Mouse (Mus musculus) lung, postnatal 0 days (tissue): ENCODE measurements at regions not wholly inside any gene's neighbourhood (a gene's known extent, or its start where the extent isn't known, plus 50 kb on each side); places are given as distances from the start of the nearest gene placed in this dataset.

Source experiments
- ATAC-seq: fragments of 200-750 bp; cut with Nextera tagmentation; 2 replicates; pipeline ENCODE4 v1.8.0; 2017; ENCODE audit warnings: moderate library complexity
- DNase-seq: peaks from one replicate; pipeline ENCODE4 v3.0.0-alpha.2; 2016; ENCODE audit warnings: low spot score
- H3K27ac ChIP-seq: fragments of 300-500 bp; sonication (generic); 2 replicates; pipeline ENCODE4 v1.5.1; 2014; ENCODE audit warnings: antibody characterized with exemption, mild to moderate bottlenecking, low read length, mixed read lengths
- H3K27me3 ChIP-seq: fragments of 300-500 bp; sonication (generic); replicated peaks from 2 replicates; pipeline ENCODE4 v1.6.1; 2014; ENCODE audit warnings: low read length, mixed read lengths; ENCODE audit not compliant: insufficient read depth
- H3K36me3 ChIP-seq: fragments of 300-500 bp; sonication (generic); 2 replicates; pipeline ENCODE4 v1.6.1; 2014; ENCODE audit warnings: low read length, mixed read lengths; ENCODE audit not compliant: insufficient read depth
- H3K4me1 ChIP-seq: fragments of 300-500 bp; sonication (generic); 2 replicates; pipeline ENCODE4 v1.6.1; 2014; ENCODE audit warnings: antibody characterized with exemption, low read depth, low read length, mixed read lengths; ENCODE audit not compliant: insufficient read depth
- H3K4me2 ChIP-seq: fragments of 300-500 bp; sonication (generic); replicated peaks from 2 replicates; pipeline ENCODE4 v1.6.1; 2014; ENCODE audit warnings: low read depth, mild to moderate bottlenecking, low read length, moderate library complexity, mixed read lengths
- H3K4me3 ChIP-seq: fragments of 300-500 bp; sonication (generic); 2 replicates; pipeline ENCODE4 v1.5.1; 2014; ENCODE audit warnings: low read depth, low read length
- H3K9ac ChIP-seq: fragments of 300-500 bp; sonication (generic); replicated peaks from 2 replicates; pipeline ENCODE4 v1.6.1; 2014; ENCODE audit warnings: low read depth, mild to moderate bottlenecking
- H3K9me3 ChIP-seq: fragments of 300-500 bp; sonication (generic); 2 replicates; pipeline ENCODE4 v1.6.1; 2016; ENCODE audit warnings: low read length, mixed read lengths
- CTCF ChIP-seq: IDR thresholded peaks from 2 replicates; pipeline ENCODE4 v1.5.1; 2016; ENCODE audit warnings: antibody characterized with exemption, mild to moderate bottlenecking
- EP300 ChIP-seq: IDR thresholded peaks from 2 replicates; pipeline ENCODE4 v1.6.1; 2016; ENCODE audit warnings: antibody characterized with exemption, mild to moderate bottlenecking, control low read depth
- WGBS: fragments of 180-500 bp; shearing (Covaris S2); extraction: QIAGEN DNeasy Blood & Tissue Kit; methylation state at CpG from one replicate; pipeline ENCODE4 v1.1.7; 2014; 5-methylcytosine and 5-hydroxymethylcytosine counted together

- Histone ChIP-seq H3K27ac (no peak overlapping the region), H3K9me3 (no peaks in the 10 kb centered on the region), H3K27me3 (no peaks in the 10 kb centered on the region), H3K4me1 (no peaks in the 10 kb centered on the region), H3K4me2 (no peak overlapping the region), H3K4me3 (no peak overlapping the region), H3K9ac (no peak overlapping the region), H3K36me3 (no peaks in the 10 kb centered on the region)
- DNase-seq (no peak), ATAC-seq (no peak)
- 56% methylated on average over 4 of the region's 4 CpGs for WGBS
- TF ChIP-seq CTCF (no peak), EP300 (no peak)
Observed at GRCm38 (mm10) chr5:148714807-148715206, 162.2 kb upstream of the Ubl3 start.

- H3K9ac ChIP-seq = no peak overlapping the region
- H3K4me3 ChIP-seq = no peak overlapping the region
- TF ChIP-seq CTCF (no peak), EP300 (peak; percentile 23; the same call in 1 of the 2 replicates)
- peaks cover 3% of the 10 kb centered on the region; the same call in 1 of the 2 replicates for H3K4me1 ChIP-seq
- no peaks in the 10 kb centered on the region for H3K9me3 ChIP-seq
- H3K4me2 ChIP-seq = no peak overlapping the region
- DNase-seq = peak; percentile 53
- H3K27me3 ChIP-seq = no peaks in the 10 kb centered on the region
- H3K36me3 ChIP-seq = no peaks in the 10 kb centered on the region
- WGBS = 75% methylated on average over 5 of the region's 5 CpGs
- peak; percentile 84 for ATAC-seq
- H3K27ac ChIP-seq = no peak overlapping the region
Observed at GRCm38 (mm10) chr5:148713796-148714195, 161.2 kb upstream of the Ubl3 start.

- Histone ChIP-seq H3K27me3 (no peaks in the 10 kb centered on the region), H3K9ac (no peak overlapping the region), H3K27ac (no peak overlapping the region), H3K9me3 (no peaks in the 10 kb centered on the region), H3K36me3 (no peaks in the 10 kb centered on the region), H3K4me3 (no peak overlapping the region), H3K4me2 (no peak overlapping the region), H3K4me1 (peaks cover 11% of the 10 kb centered on the region; the same call in 1 of the 2 replicates)
- no peak for TF ChIP-seq EP300
- no peak for TF ChIP-seq CTCF
- DNase-seq (no peak), ATAC-seq (no peak)
Observed at GRCm38 (mm10) chr5:148713039-148713438, 160.4 kb upstream of the Ubl3 start.

- no peak overlapping the region for H3K4me2 ChIP-seq
- no peak overlapping the region for H3K4me3 ChIP-seq
- H3K36me3 ChIP-seq = no peaks in the 10 kb centered on the region
Observed at GRCm38 (mm10) chr5:148711570-148711969, 159.0 kb upstream of the Ubl3 start.

GRCm38 (mm10) chr5:148709111-148709771 is 156.7 kb upstream of the Ubl3 start:
- TF ChIP-seq EP300 (no peak), CTCF (no peak)
- DNase-seq (no peak), ATAC-seq (no peak)
- H3K9me3 ChIP-seq = no peaks in the 10 kb centered on the region
- no peak overlapping the region for H3K4me2 ChIP-seq
- no peaks in the 10 kb centered on the region for H3K36me3 ChIP-seq
- no peaks in the 10 kb centered on the region for H3K27me3 ChIP-seq
- WGBS = 46% methylated on average over 10 of the region's 10 CpGs
- peaks cover 16% of the 10 kb centered on the region for H3K4me1 ChIP-seq
- no peak overlapping the region for H3K4me3 ChIP-seq
- no peak overlapping the region for H3K9ac ChIP-seq
- H3K27ac ChIP-seq = no peak overlapping the region

More at GRCm38 (mm10) chr5:148711570-148711969, 159.0 kb upstream of the Ubl3 start:
- ATAC-seq (no peak), DNase-seq (no peak)
- Histone ChIP-seq H3K27ac (no peak overlapping the region), H3K4me1 (peaks cover 16% of the 10 kb centered on the region), H3K27me3 (no peaks in the 10 kb centered on the region), H3K9ac (no peak overlapping the region), H3K9me3 (no peaks in the 10 kb centered on the region)
- 81% methylated on average over 5 of the region's 5 CpGs for WGBS
- TF ChIP-seq EP300 = no peak
- TF ChIP-seq CTCF = no peak

GRCm38 (mm10) chr5:148708014-148708741 is 155.6 kb upstream of the Ubl3 start:
- H3K9ac ChIP-seq = no peak overlapping the region
- H3K27me3 ChIP-seq = no peaks in the 10 kb centered on the region
- DNase-seq (peak; percentile 92), ATAC-seq (peak; percentile 77)
- H3K4me3 ChIP-seq = no peak overlapping the region
- peak overlapping the region; percentile 57; the same call in 1 of the 2 replicates for H3K27ac ChIP-seq
- 13% methylated on average over 11 of the region's 11 CpGs for WGBS
- TF ChIP-seq CTCF (no peak), EP300 (peak; percentile 45)
- no peaks in the 10 kb centered on the region for H3K36me3 ChIP-seq
- H3K4me1 ChIP-seq = peaks cover 16% of the 10 kb centered on the region
- 0 out of 2 replicates have a peak overlapping the region, but pooled peaks have one; percentile 11 for H3K4me2 ChIP-seq
- H3K9me3 ChIP-seq = no peaks in the 10 kb centered on the region
